Mouse (Mus musculus) ES-Bruce4 (cell line): ENCODE measurements around the gene Tyrobp. TPM values are rescaled to one million over a fixed set of nuclear protein-coding genes. Genes with fewer than 3 reads are reported as not detected.

Source experiments
- H3K27ac ChIP-seq: 2 replicates; pipeline ENCODE4 v1.5.1; 2012; ENCODE audit warnings: low read length, inconsistent platforms; ENCODE audit not compliant: insufficient read depth
- H3K27me3 ChIP-seq: 2 replicates; pipeline ENCODE4 v1.6.1; 2012; ENCODE audit warnings: mild to moderate bottlenecking, low read length, inconsistent platforms; ENCODE audit not compliant: control insufficient read depth, poor library complexity, insufficient read depth, severe bottlenecking
- H3K36me3 ChIP-seq: 2 replicates; pipeline ENCODE4 v1.6.1; 2012; ENCODE audit warnings: inconsistent platforms, mild to moderate bottlenecking, low read length, moderate library complexity; ENCODE audit not compliant: control insufficient read depth, poor library complexity, insufficient read depth, severe bottlenecking
- H3K4me1 ChIP-seq: one replicate; pipeline ENCODE4 v1.8.1; 2011; ENCODE audit warnings: low read length; ENCODE audit not compliant: control insufficient read depth, insufficient read depth
- H3K4me3 ChIP-seq: 2 replicates; pipeline ENCODE4 v1.5.1; 2011; ENCODE audit warnings: low read depth, mild to moderate bottlenecking, low read length
- H3K9ac ChIP-seq: 2 replicates; pipeline ENCODE4 v1.6.1; 2012; ENCODE audit warnings: low read depth, mild to moderate bottlenecking, inconsistent platforms; ENCODE audit not compliant: poor library complexity, severe bottlenecking
- H3K9me3 ChIP-seq: replicated peaks from 2 replicates; pipeline ENCODE4 v1.6.1; 2012; ENCODE audit warnings: mild to moderate bottlenecking, low read length, inconsistent platforms; ENCODE audit not compliant: control insufficient read depth, poor library complexity, insufficient read depth, severe bottlenecking
- CTCF ChIP-seq: IDR thresholded peaks from one replicate; pipeline ENCODE4 v1.8.1; 2011; ENCODE audit warnings: low read depth, low read length
- EP300 ChIP-seq: IDR thresholded peaks from 2 replicates; pipeline ENCODE4 v1.6.1; 2011; ENCODE audit warnings: low read depth, low read length; ENCODE audit not compliant: insufficient read depth
- POLR2A ChIP-seq: IDR thresholded peaks from one replicate; pipeline ENCODE4 v1.8.1; 2011; ENCODE audit warnings: low read length; ENCODE audit not compliant: insufficient read depth
- polyA plus RNA-seq: library from polyadenylated mRNA; stranded (reverse); fragments of >200 nt; gene quantifications from 2 replicates; pipeline ENCODE4 v1.2.4, GENCODE M21; 2011; ENCODE audit warnings: low read depth; ENCODE audit not compliant: missing spikeins, insufficient read depth, insufficient read length

The Tyrobp gene
- polyA plus RNA-seq, 1 experiment: not detected

DNA sequence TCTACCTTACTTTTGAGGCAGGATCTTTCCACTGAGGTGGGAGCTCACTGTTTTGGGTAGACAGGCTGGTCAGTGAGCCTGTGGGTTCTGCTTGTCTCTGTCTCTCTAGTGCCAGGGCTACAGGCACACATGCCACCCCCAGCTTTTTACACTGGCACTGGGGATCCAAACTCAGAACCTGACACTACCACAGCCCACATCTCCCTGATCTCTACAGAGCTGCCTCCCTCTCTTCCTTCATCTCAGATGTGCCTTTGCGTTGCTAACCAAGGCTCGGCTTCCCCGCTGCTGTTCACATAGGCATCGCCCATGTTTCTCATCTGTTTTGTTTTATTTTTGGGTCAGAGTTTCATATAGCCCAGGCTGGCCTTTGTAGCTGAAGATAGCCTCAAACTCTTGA is 19.9 kb upstream of the Tyrobp start:
- no peaks in the 10 kb centered on the region for H3K36me3 ChIP-seq
- H3K4me3 ChIP-seq: no peak overlapping the region
- no peaks in the 10 kb centered on the region for H3K4me1 ChIP-seq
- H3K27ac ChIP-seq: no peak overlapping the region
- H3K9me3 ChIP-seq: no peaks in the 10 kb centered on the region
- H3K9ac ChIP-seq: no peak overlapping the region
- H3K27me3 ChIP-seq: no peaks in the 10 kb centered on the region
- TF ChIP-seq POLR2A: no peak
- TF ChIP-seq CTCF: no peak
- no peak for TF ChIP-seq EP300

DNA sequence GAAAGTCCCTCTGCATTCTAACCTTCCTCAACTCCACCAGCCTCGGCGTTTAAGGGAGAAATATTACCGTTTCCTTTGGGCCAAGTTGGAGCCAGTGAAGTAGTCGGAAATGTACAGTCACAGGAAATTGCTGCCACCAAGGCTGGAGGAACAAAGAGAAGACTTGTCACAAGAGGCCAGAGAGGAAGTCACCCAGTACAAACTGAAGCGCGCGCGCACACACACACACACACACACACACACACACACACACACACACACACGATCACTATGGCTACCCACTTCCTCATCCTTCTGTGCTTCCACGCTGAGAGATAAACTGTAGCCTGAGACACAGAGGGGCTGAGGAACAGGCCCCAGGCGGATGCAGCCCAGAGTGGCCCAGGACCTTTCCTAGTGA is 19.2 kb upstream of the Tyrobp start:
- no peaks in the 10 kb centered on the region for H3K9me3 ChIP-seq
- no peak for TF ChIP-seq EP300
- TF ChIP-seq POLR2A: no peak
- no peak for TF ChIP-seq CTCF
- no peak overlapping the region for H3K27ac ChIP-seq
- no peak overlapping the region for H3K9ac ChIP-seq
- no peaks in the 10 kb centered on the region for H3K27me3 ChIP-seq
- H3K36me3 ChIP-seq: no peaks in the 10 kb centered on the region
- no peaks in the 10 kb centered on the region for H3K4me1 ChIP-seq
- H3K4me3 ChIP-seq: no peak overlapping the region

DNA sequence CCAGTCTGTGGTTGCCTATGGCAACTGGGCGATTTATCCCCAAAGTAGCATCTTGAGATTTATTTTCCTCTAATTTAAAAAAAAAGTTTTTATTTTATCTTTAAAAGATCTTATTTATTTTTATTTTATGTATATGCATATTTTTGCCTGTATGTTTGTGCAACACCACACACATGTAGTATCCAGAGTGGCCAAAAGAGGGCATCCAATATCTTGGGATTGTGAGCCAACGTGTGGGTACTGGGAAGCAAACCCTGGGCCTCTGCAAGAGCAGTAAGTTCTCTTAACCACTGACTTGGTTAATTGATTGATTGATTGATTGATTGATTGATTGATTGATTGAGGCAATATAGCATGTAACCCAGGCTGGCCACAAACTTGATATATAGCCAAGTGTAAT is 18.7 kb upstream of the Tyrobp start:
- H3K4me1 ChIP-seq: no peaks in the 10 kb centered on the region
- no peak overlapping the region for H3K4me3 ChIP-seq
- H3K27ac ChIP-seq: no peak overlapping the region
- no peaks in the 10 kb centered on the region for H3K9me3 ChIP-seq
- no peak overlapping the region for H3K9ac ChIP-seq
- H3K27me3 ChIP-seq: no peaks in the 10 kb centered on the region
- H3K36me3 ChIP-seq: no peaks in the 10 kb centered on the region
- TF ChIP-seq EP300 (no peak), CTCF (peak; percentile 33)

DNA sequence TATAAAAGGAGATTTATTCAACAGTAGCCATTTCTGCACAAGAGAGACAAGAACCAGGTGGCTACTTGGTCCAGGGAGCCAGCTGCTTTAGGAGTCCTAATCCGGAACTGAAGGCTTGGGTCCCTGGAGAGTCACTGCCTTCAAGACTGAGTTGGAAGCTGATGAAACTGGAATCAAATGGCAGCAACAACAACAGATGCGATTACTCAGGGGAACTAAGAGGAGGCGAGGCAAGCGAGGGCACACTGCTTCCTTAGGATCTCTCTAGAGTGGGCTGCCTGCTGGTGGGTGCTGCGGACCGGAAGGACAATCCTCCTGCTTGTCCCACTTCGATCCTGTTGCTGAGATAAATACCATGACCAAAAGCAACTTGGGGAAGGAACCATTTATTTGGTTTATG is 13.9 kb upstream of the Tyrobp start:
- no peaks in the 10 kb centered on the region for H3K9me3 ChIP-seq
- no peaks in the 10 kb centered on the region for H3K36me3 ChIP-seq
- no peaks in the 10 kb centered on the region for H3K27me3 ChIP-seq
- no peak overlapping the region for H3K4me3 ChIP-seq
- no peak for TF ChIP-seq CTCF
- no peak for TF ChIP-seq POLR2A
- no peak for TF ChIP-seq EP300
- no peak overlapping the region for H3K9ac ChIP-seq
- H3K4me1 ChIP-seq: no peaks in the 10 kb centered on the region
- H3K27ac ChIP-seq: no peak overlapping the region

DNA sequence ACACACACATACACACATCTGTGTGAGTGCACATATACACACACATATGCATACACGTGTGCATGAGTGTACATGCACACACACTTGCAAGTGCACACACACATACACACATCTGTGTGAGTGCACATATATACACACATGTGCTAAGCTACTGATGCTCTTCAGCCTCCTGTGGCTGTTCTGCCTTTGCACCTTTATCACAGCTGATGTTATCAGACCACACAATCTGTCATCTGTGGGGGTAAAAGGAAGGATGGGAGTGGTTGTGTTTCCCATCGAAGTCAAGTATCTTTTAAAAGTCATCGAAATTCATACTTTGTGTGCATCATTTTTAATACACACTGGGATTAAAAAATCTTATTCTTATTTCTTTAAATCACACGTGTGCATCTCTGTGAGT is 11.2 kb upstream of the Tyrobp start:
- no peaks in the 10 kb centered on the region for H3K27me3 ChIP-seq
- no peaks in the 10 kb centered on the region for H3K36me3 ChIP-seq
- H3K9ac ChIP-seq: no peak overlapping the region
- no peak overlapping the region for H3K27ac ChIP-seq
- no peaks in the 10 kb centered on the region for H3K4me1 ChIP-seq
- TF ChIP-seq POLR2A: no peak
- TF ChIP-seq CTCF: no peak
- no peak for TF ChIP-seq EP300
- no peaks in the 10 kb centered on the region for H3K9me3 ChIP-seq
- H3K4me3 ChIP-seq: no peak overlapping the region

DNA sequence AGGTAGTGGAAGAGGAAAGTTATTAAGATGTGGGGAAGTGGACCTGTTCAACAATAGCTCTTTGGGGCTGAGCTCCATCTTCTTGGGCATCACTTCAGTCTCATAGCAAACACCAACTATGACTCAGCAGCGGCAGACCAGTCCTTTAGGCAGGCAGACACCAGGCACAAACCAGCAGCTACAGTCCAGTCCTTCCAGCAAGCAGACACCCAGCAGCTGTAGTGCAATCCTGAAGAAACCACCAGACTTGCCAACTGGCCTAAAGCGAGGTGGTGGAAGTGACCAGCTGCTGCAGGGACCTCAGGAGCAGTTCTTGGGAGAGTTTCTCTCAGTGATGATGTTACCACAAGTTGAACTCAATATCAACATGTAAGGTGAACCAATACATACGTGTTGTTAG is 4.9 kb upstream of the Tyrobp start:
- TF ChIP-seq CTCF (no peak), POLR2A (no peak), EP300 (no peak)

More for the DNA sequence above, 4.9 kb upstream of the Tyrobp start:
- Histone ChIP-seq H3K27ac (no peak overlapping the region), H3K9ac (no peak overlapping the region), H3K4me1 (no peaks in the 10 kb centered on the region), H3K9me3 (no peaks in the 10 kb centered on the region), H3K4me3 (no peak overlapping the region), H3K36me3 (no peaks in the 10 kb centered on the region), H3K27me3 (no peaks in the 10 kb centered on the region)
